Mouse (Mus musculus) monocyte, adult 2 months (primary cell): ENCODE data around the gene Daglb.
A peak's percentile ranks its signal among the peaks of the same experiment; 100 is the strongest.
"Not testable (repeated sequence)": the region's sequence is repeated elsewhere in the genome, so short reads cannot be mapped to it uniquely, and the experiment has no call there.

Source experiments
- DNase-seq, 2 experiments: peaks; one replicate each; pipeline ENCODE4 v3.0.0; 2022; ENCODE audit warnings: low spot score in 2 of 2, low read depth in 1 of 2

Daglb gene

DNA sequence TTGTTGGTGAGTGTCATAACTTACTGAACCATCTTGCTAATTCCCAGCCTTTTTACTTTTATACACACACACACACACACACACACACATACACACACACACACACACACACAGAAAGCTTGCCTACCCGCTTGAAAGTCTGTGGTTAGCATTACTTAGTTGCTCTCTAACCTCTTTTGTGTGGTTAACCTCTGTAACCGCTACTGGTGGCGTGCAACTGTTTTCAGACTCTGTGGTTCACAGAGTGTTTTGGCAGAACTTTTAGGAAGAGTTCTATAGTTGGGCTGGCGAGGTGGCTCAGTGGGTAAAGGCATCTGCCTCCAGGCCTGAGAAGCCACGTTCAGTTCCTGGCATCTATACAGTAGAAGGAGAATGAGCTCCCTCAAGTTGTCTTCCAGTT lies 20.6 kb downstream of the Daglb start:
- DNase-seq = no peak

DNA sequence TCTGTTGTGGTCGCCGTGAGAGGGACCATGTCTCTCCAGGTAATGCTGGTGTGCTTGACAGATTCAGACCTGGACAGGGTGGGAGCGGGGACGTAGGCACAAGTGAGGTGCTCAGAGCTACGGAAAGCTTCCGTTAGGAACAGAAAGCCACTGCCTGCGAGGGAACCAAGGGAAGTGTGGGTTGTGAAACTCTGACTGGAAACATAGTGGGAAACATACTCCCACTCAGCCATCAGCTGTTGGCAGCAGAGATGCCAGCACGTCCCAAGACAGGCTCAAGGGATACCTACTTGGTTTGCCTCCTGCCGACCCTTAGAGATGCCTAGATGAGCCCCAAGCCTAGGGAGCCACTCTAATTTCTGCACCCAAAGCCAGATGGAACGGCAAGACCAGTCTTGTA lies 22.8 kb downstream of the Daglb start:
- DNase-seq = no peak

GRCm38 (mm10) chr5:143487998-143488397 lies 23.6 kb downstream of the Daglb start:
- no peak for DNase-seq

DNA sequence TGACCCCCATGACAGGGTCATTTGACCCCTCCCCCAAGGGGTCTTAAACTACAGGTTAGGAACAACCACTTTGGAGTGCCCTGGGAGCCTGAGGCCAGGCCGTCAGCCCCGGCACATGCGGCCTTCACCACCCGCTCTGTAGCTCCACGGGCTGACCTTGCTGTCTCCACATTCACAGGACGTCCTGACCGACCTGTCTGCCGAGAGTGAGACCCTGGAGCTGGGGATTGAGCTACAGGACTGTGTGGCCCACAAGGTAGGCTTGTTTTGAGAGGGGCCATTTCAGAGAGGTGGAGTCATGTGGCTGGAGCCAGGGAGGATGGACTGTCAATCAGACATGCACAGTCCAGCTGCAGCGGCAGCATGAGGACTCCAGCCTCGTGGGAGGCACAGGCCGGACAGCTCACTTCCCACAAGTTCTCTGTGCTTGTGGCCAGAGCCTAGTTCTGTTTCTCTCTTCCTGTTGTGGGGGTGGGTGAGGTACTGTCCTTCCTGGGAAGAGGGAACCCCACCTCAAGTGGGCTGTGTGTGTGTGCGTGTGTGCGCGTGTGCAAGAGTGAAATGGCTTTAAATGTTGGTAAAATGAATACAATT lies 25.5 kb downstream of the Daglb start:
- DNase-seq = no peak

GRCm38 (mm10) chr5:143491736-143492135 lies 27.4 kb downstream of the Daglb start:
- DNase-seq = no peak

DNA sequence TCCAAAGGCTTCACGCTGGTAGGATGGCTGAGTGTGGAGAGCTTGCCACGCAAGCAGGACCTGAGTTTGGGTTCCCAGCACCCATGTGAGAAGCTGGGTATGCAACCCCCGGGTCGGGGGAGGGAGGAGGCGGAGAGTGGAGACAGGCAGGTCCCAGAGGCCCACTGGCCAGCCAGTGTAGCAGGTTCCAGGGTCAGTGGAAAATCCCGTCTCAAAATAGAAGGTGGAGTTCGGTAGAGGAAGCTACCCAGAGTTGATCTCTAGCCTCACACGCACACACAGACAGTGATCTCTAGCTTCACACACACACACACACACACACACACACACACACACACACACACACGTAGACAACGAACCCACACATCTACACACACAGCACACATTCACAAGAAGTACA lies 28.8 kb downstream of the Daglb start:
- DNase-seq = no peak

DNA sequence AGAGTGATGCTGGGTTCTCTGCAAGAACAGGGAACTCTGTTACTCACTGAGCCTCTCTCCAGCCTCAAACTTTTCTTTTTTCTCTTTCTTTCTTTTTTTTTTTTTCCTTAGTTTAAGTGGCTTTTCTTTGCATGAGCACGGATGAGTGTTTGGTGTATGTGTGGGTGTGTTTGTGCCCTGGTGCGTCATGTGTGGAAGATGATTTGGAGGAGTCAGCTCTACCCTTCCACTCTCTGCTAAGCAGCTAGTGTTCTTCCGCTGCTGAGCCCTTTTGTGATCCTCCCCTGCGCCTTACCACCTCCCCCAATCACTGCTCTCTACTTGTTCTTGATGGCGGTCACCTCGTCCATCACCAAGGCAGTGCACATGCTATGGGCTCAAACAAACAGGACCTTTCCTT lies 31.3 kb downstream of the Daglb start:
- no peak for DNase-seq

DNA sequence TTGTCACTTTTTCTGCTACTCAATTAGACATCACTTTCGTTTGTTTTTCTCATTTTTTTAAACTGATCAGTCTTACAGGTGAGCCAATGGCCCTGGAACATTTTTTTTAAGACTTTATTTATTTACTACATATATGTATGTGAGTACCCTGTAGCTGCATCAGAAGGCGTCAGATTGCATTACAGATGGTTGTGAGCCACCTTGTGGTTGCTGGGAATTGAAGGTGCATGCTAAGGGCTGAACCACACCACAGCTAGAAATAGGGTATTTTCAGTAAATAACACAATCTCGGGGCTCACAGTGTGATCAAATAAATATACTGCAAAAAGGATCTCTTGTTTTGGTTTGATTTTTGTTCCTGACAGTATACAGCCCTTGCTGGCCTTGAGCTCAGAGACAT lies 33.1 kb downstream of the Daglb start:
- no peak for DNase-seq

- no peak for DNase-seq
These were observed 34.8 kb downstream of the Daglb start for GRCm38 (mm10) chr5:143499197-143499596.

DNA sequence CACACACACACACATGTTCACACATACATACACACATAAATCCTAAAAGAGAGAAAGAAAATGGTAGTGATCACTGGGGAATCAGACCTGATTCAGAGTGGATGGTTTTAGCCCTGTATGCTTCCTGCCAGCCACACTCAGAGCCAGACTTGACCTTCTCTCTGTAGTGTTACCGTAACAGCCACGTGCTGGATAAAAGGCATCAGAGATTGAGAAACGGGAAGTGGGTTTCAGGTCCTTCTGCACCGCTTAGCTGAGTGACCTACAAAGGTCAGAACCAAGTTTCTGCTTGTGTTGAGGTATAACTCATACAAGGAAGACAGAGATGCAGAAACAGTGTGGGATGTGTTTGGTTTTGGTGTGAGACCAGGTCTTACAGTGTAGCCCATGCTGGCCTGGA lies 35.3 kb downstream of the Daglb start:
- DNase-seq = peak in 1 of 2 experiments; percentile 10

GRCm38 (mm10) chr5:143500711-143501110 lies 36.3 kb downstream of the Daglb start:
- not testable (repeated sequence) for DNase-seq

DNA sequence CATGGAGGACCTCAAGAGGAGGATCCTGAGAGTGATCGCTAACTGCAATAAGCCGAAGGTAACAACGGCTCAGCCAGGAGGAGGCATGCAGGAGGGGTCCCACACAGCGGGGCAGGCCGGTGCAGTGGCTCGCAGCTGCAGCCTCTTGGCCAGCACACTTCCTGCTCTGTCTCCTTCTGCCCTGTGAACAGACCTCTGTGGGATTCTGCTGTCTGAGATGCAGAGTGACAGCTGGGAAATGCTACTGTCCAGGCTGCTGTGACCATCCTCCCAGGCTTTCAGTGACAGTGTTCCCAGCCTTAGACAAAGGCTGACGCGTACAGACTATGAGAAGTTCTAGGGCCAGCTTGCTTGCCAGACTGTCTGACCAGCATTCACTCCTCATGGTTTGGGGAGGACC lies 36.8 kb downstream of the Daglb start:
- DNase-seq = no peak

GRCm38 (mm10) chr5:143501649-143502048 lies 37.3 kb downstream of the Daglb start:
- DNase-seq = no peak

GRCm38 (mm10) chr5:143502899-143503557 lies 38.6 kb downstream of the Daglb start:
- DNase-seq = no peak

- no peak for DNase-seq
These were observed 39.4 kb downstream of the Daglb start for GRCm38 (mm10) chr5:143503740-143504139.

DNA sequence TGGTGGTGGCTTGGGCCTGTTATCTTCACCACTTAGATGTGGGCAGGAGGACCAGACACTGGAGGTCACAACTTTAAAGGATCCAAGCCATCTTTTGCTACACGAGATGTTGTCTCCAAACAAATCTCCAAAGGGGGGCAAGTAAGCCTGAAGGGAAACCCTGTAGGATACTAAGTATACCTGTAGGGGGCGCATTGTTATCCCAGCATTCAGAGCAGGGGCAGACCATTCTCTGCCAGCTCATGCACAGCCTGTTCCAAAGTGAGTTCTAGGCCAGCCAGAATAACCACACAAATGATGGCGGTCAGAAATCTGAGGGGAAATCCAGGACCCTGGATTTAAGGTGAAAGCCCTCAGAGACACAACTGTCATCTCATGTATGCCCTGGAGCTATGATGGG lies 40.1 kb downstream of the Daglb start:
- DNase-seq = no peak

DNA sequence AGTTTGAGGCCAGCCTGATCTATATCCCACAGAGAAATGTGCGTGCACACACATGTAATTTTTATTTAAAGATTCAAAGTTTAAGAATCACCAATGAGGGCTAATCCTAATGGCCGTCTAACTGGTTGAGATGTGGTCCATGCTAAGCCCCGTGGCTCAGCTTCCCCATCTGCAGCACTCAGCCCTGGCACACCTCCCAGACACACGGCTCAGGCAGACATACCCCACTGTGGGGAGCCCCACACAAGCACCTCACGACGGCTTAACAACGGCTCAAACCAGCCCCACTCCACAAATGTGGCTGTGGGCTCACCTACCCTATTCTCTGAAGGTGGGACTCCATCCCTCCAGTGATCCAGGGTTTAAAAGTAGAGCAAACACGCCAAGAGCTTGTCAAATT lies 40.7 kb downstream of the Daglb start:
- DNase-seq = no peak

DNA sequence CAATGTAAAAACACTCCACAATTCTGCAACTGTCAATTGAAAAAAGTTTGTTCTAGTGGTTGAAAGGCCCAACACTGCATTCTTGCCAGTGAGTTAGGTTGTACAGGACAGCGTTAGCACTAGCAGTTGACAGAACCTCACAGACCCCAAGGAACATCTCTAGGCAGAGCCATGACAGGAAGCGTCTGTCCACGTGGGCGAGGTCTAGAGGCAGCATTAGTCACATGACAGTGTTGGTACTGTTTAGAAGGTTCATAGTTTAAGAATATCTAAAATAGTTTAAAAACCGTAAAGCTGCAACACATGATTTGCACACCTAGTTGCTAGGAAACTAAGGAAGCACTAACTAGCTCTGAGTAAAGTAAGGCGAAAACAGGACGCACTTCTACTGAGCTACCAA lies 41.2 kb downstream of the Daglb start:
- DNase-seq = no peak

DNA sequence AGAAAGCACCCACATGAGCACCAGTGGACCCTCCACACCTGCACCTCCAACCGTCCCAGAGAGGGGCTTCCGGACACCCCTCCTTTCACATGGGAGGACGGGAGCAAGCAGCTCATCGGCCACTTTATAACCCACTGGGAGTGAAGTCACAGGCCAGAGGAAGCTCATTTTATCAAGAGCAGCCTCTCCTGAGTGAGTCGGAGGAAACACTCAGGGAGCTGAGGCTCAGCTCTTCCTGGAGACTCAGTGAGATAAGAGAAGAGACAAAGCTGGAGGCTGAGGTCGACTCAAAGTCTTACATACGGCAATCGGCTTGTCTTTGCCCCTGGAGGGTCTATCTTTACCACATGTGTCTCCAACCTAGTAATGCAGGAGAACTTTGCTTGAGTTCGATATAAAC lies 44.9 kb downstream of the Daglb start:
- DNase-seq = no peak

- no peak for DNase-seq
These were observed 45.4 kb downstream of the Daglb start for GRCm38 (mm10) chr5:143509737-143510136.

DNA sequence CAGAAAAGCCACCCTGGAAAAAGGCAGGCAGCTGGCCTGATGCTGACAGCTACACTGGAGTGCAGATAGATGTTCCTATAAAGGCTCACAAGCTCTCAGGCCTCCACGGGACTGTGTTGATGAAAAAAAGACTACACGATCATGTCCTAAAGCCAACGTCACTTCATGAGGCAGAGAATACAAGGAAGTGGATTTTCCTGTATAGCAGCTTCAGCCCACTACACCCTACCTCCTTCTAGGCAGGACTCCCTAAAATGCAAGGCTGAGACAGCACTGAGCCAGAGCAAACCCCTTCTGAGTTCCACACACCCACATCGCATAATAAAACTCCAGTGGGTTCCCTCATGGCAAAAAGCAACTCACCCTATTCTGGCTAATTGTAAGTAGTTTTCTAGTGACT lies 47.2 kb downstream of the Daglb start:
- no peak for DNase-seq

- no peak for DNase-seq
These were observed 47.9 kb downstream of the Daglb start for GRCm38 (mm10) chr5:143512305-143512704.

- no peak for DNase-seq
These were observed 50.5 kb downstream of the Daglb start for GRCm38 (mm10) chr5:143514878-143515277.
